Mouse (Mus musculus) 3T3-L1 (cell line): Measurements from ENCODE around the gene Pdx1.
A peak's percentile ranks its signal among the peaks of the same experiment; 100 is the strongest.

ENCODE experiments used
- DNase-seq: peaks from one replicate; pipeline ENCODE4 v3.0.0-alpha.2; 2015; ENCODE audit warnings: low read depth, low spot score

Gene Pdx1

DNA sequence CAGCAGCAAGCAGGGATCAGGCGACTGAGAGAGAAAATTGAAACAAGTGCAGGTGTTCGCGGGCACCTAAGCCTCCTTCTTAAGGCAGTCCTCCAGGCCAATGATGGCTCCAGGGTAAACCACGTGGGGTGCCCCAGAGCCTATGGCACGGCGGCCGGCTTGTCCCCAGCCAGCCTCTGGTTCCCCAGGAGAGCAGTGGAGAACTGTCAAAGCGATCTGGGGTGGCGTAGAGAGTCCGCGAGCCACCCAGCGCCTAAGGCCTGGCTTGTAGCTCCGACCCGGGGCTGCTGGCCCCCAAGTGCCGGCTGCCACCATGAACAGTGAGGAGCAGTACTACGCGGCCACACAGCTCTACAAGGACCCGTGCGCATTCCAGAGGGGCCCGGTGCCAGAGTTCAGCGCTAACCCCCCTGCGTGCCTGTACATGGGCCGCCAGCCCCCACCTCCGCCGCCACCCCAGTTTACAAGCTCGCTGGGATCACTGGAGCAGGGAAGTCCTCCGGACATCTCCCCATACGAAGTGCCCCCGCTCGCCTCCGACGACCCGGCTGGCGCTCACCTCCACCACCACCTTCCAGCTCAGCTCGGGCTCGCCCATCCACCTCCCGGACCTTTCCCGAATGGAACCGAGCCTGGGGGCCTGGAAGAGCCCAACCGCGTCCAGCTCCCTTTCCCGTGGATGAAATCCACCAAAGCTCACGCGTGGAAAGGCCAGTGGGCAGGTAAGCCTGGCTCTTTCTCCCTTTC lies at the start of gene Pdx1:
Gene Pdx1 (plus strand): TSS at position 34 of the 747 bp plus-strand sequence.
- no peak for DNase-seq

DNA sequence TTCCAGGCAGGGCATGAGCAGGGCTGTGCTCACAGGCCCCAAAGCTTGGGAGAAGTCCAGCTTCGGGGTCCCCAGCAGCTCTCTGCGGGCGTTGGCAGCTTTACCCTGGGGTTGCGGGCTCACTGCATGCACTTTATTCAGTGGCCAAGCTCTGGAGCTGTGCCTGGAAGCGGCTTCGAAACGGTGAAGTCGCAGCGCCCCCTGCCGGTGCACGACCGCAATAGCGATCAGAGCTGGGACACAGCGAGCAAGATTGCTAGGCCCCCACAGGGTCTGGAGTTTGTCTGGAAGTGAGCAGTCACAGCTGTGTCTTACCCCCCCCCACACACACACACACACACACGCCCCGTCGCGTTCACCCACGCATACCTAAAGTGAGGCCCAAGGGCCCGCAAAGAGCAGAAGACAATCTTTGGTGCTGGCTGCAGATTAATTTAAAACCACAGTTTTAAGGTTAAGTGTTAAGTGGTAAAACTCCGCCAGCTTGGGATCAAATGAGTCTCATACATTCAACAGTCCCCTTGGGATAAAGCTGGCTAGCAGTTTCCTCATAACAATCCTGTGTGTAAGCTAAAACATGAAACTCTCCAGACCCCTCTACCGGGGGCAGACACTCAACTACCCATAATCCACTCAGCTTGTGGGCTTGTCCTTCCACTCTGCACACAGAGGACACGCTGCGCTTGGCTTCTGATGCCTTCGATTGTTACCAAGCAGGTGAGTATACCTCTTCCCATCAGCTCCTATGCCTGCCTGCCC lies 42.2 kb upstream of the Pdx1 start:
- DNase-seq, result peak; percentile 85

DNA sequence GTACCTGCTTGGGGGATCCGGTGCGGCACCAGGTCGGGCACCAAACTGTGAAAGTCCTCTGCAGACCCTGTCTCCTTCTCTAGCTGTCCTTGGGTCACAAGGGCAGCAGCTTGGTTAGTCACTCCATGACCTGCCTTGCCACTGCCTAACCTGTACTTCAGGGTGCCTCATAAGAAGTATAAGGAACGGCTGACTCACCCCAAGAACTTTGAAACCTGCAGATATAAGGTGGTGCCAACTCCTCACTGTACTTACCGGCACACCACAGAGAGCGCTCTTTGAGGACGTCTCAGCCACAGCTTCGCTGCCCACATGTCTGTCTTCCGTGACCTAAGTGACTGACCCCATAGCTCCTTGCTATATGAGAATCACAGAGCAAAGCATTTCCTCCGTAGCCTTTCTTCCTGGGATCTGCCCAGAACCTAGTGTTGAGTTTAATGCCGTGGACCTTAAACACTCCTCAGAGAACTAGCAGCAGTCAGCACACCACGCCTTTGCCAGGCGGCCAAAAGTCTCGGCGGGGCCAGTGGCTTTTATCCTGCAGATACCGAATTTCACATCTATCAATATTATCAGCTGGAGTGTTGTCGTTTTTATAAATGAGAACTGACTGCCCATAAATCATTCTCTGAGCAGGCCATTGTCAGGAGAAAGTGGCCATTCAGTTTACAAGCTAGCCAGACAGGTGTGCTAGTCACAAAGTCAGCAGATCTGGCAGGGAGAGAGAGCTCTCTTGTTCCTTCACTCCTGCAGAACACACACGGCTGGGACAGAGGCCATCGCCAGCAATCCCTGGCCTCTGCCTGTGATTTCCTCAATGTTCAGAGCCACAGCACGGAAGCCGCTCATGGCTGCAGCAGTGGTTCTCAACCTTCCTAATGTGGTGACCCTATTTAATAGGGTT lies 34.1 kb upstream of the Pdx1 start:
- DNase-seq, result no peak

DNA sequence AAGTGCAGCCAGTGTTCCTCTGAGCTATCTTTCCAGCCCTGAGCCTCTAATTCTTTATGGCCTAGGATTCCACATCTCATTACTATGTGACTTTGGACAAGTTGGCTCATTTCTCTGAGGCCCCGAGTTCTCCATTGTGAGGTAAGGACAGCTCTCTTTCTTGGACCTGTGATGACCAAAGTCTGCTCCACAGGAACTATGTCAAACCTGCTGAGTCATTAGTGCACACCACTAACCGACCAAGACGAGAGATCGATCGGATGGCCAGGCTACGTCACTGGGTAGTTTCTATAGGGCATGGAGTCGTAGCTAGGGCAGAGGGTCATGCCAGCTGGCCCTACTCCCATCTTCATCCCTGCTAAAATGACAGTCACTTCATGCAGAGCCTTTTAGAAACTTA lies 25.9 kb upstream of the Pdx1 start:
- no peak for DNase-seq

DNA sequence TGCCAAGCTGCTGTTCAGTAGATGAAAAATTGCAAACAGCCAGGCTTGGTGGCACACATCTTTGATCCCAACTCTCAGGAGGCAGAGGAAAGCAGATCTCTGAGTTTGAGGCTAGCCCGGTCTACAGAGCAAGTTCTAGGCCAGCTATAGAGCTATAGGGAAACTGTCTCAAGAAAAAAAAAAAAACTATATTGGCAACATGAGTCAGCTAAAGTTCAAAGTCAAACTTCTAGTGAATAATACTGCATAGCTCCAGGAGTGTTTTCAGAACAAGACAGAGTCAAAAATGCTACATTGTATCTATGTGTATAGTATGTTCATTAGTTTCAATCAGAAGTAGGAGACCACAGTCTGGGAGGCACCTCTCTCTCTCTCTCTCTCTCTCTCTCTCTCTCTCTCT lies 9.6 kb upstream of the Pdx1 start:
- no peak for DNase-seq

DNA sequence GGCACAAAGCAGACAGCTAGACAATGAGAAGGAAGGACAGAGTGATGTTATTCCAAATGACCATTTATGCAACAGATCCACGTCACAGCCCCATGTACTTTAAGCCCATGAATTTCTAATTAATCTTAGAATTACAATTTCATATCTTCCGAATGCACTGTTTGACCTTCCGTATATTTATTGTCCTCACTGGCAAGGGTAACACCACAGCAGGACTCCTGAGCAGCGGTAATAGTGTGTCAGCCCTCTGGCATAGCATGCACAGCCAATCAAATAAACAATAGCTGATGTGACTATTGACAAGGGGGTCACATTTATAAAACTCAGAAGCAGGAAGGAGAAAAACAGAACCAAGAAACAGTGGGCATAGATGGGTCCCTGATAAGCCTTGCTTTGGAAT lies 9.0 kb upstream of the Pdx1 start:
- no peak for DNase-seq

DNA sequence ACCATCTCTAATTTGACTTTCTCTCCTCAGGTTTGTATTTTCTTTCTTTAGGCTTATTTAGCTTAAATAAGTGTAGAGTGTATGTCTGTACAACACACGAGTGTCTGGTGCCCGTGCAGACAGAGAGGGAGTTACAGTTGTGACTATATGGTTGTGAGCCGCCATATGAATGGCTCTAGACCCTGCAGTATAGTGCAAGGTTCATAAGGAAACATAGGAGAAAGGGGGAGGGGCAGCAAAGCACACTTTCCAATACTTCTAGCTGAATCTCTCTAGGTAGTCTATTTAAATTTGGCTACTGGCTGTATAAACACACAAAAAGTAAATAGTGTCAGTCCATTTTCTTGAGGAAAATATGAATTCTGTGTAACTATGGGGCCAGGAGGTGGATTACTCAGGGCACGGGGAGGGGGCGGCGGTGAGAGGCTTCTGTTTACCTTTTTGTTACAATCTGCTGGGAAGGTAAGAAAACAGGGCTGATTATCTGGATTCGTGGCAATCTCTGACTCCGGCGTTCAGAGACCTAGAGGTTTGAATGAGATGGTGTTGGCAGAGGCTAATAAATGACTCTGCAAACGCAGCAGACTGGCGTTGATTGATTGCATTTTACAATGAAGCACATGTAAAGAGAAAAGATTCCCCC lies 7.7 kb upstream of the Pdx1 start:
- DNase-seq, result no peak

DNA sequence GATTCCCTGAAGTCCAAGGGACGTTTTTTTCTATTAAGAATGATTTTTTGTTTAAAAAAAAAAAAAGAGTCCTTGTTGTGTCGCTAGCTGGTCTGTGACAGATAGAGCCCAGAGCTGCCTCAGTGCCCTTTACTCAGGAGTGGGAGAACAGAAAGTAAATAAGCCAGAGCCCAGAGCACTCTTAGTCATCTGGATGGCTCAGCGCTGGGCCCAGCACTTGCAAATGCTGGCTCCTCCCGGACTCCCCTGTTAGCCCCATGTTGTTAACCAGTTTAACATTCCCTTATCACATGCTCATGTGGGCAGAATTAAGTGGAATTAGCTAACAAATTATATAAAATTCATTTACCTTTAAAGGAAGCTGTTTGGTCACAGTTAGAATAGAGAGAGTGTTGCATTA lies 5.8 kb upstream of the Pdx1 start:
- no peak for DNase-seq

DNA sequence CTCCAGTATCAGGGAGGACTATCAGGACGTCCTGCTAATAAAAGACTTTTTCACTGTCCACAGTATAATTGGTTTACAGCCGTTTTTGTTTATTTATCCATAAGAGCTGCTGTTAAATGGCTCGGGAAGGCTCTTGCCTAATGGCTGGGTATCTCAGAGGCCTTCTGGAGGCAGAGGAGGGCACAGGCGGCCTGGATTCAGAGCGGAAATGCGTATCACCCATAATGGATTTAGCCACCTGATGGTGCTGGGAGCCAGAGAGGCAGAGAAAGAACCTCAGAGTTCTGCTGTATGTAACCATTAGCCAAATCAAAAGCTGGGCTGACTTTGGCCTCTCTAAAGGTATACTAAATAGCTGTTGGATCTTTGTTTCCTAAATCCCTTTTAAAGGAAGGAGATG lies 2.3 kb upstream of the Pdx1 start:
- DNase-seq, result no peak

DNA sequence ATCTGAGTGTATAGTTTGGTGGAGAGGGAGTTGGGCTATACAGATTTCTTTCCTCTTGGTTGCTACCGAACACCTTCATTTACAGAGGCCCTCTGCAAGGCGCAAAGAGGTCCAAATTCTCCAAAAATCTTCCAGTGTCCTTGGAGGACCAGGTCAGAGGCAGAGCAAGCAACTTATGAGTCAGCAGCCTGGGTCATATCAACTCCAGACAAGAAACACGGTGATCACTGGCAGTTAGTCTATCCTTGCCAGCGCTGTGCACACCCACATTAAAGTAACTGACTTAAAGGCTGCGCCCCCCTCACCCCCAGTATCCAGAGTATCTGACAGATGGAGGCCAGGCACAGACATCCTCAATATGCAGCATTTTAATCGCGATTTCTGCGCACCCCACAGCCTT lies 1.0 kb upstream of the Pdx1 start:
- DNase-seq, result peak; percentile 55

DNA sequence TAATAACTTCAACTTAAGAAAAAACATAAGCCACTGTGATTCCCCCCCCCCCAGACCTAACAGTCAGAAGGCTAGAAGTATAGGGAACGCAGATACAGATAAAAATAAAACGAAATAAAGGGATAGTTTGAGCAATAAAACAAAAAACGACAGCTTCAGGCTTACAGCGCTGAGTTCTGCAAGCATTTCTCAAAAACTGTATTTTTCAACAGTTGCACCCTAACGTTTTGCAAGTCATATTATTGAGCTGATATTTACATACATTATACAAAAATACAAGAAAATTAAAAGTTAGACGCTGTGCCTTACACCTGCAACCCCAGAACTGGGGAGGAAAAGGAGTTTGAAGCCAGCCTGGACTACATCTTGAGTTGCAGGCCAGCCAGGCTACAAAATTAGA lies 388 bp upstream of the Pdx1 start:
- DNase-seq, result no peak

DNA sequence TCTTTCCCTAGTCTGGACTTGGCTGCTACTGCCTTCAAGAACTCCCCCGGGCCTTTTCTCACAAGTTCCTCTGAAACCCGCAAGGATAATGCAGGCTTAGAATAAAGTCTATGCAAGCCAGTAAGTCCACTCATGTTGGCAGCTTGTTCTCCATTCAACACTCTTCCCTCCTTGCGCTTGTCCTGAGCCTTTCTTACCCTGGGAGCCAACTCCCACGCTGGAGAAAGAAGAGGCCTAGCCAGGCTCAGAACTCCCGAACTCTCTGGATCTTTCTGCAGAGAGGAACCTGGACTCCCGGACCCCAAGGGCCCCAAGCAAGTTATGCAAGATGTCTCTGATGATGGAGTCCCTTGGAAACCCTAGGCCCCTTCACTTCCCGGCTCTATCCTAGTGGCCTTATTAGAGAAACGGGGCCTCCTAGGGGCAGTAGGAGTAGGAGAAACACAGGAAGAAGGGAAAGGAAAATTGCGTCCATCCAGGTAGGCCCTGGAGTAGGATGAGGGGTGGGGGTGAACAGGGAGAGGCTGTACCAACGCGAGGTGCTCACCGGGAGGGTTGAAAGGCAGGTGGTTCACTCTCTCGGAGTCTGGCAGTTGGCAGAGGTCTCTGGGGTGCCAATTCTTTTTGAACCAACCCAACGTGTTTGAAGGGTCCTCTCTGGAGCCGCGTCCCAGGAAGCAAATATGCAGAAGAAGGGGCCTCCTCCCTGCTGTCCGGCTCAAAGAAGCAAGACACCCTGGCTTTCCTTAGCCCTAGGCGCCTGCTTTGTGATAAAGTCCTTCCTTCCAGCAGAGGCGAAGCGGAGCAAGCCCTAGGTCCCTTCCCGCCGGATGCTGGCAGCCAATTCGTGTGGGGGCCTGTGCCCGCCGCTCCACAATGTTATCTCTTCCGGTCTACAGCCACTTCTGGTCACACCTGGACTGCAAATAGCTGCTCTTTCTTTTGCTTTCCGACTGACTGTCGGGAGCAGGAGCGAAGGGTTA lies 1.2 kb downstream of the Pdx1 start:
- no peak for DNase-seq

DNA sequence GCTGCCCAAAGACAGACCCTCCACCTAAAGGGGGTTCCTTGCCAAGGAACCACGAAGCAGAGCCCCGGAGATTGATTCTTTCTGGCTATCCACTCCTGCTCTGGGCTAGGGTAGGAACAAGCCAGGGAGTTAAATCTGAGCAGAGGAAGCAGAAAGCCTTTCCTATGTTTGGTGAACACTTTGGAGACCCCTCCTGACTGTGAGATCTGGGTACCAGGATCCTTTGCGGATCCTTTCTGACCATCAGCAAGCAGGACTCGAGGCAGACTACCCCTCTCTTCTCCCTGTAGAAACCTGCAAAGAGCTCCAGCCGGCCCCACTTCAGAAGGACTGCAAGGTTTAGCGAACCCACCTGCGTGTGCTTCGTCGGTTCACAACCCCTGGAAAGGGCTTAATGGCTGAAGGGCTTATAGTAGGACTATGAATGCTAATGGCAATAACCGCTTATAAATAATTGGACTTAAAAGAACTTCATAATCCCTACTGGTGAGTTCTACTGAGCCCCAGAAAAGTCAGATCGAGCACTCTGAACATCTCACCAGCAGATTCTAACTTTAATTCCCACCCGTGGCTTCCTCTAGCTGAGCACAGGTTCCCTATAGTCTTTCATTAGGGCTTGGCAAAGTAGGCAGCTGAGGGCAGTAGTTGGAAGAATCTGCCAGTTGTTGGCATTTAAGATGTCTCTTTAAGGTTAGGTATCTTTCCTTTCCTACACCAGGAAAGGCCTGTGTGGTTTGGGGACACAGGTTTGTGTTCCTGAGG lies 2.5 kb downstream of the Pdx1 start:
- no peak for DNase-seq

DNA sequence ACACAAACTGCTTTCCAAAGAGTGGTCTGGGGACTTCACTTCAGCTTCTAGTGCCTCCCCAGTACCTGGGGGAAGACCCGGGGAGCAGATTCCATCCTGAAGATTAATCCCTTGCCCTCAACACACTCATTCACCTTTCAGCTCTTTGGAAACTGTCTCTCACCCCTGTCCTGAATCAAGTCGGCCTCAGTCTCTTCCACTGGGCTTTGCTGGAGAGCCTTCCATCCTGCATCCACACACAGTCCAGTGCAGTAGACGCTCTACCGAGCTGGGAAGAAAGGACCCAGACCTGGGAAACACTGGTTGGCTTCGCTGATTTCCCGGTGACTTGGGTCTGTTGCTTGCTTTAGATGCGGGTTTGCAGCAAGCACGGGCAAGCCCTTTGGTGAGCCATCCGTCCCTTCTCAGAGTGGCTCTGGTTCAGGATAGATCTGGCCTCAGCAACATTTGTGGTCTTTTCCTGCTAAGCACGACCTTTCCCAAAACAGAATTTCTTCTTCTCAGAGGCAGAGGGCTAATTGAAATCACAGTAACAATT lies 3.1 kb downstream of the Pdx1 start:
- DNase-seq, result no peak

DNA sequence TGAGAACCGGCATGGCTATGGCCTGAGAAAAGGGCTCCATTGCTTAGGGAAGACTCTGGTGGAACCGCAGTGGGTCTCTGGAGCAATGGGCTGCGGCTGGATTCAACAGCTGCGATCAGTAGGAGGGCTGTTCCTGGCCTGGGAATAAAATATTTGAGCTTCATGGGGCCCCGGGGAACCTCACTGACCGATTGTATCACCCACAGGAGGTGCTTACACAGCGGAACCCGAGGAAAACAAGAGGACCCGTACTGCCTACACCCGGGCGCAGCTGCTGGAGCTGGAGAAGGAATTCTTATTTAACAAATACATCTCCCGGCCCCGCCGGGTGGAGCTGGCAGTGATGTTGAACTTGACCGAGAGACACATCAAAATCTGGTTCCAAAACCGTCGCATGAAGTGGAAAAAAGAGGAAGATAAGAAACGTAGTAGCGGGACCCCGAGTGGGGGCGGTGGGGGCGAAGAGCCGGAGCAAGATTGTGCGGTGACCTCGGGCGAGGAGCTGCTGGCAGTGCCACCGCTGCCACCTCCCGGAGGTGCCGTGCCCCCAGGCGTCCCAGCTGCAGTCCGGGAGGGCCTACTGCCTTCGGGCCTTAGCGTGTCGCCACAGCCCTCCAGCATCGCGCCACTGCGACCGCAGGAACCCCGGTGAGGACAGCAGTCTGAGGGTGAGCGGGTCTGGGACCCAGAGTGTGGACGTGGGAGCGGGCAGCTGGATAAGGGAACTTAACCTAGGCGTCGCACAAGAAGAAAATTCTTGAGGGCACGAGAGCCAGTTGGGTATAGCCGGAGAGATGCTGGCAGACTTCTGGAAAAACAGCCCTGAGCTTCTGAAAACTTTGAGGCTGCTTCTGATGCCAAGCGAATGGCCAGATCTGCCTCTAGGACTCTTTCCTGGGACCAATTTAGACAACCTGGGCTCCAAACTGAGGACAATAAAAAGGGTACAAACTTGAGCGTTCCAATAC lies 4.7 kb downstream of the Pdx1 start:
- no peak for DNase-seq

DNA sequence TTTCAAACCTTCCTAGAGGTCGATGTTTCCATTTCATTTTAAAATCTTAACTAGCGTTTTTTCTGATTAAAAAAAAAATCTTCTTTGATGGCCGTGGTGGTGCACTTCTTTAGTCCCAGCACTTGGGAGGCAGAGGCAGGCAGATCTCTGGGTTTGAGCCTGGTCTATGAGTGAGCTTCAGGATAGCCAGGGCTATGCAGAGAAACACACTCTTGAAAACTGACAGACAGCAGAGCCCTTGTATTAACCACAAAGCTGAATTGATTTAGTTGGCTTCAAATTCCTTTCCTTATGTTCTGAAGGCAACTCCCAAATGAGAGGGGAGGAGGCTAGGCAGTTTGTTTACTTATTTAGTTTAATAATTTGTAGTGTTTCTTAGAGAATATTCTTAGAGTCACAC lies 6.0 kb downstream of the Pdx1 start:
- DNase-seq, result no peak

DNA sequence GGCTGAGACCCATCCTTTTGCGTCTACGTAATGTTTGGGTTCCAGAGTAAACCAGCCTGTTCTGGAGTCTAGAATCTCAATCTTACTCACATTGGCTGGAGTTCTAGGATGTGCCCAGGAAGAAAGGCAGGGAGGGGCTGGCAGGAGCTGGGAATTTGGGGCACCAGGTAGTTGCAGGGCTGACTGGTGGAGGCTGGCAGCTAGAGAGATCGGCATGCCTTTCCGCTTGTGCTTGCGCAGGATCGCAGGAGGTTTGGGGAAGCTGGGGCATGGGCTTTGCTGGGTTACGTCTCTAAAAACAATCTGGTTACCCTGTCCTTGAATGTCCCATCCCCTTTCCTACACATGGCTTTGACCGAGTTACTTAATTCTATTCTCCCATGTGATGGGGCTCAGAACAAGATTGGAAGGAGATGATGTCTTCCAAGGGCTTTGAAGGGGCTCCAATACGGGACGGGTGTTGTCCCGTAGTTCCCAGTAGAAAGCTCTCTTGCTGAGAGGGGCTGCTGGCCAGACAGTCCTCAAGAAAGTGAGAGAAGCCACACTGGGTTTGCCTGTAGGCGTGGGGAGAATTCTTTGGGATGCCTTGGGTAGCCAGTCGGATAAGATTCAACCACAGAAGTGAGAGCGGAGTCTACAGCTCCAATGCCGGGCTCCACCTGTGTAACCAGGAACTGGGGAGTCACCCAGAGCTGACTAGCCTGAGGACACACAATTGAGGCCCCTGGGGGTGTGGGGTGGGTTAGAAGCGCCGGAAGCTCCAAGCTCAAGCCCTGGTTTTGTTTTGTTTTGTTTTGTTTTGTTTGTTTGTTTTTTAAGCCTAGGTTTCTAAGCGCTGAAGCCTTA lies 7.2 kb downstream of the Pdx1 start:
- DNase-seq, result no peak
